Mouse (Mus musculus) MEL (cell line): ENCODE measurements around the gene Vstm2a. TPM values are rescaled to one million over a fixed set of nuclear protein-coding genes. Genes with fewer than 3 reads are reported as not detected.

Source experiments
- DNase-seq: peaks from one replicate; pipeline ENCODE4 v3.0.0; 2011; ENCODE audit warnings: low read depth, low spot score
- H3K27ac ChIP-seq: 2 replicates; pipeline ENCODE4 v1.5.1; 2012; ENCODE audit warnings: low read depth, mild to moderate bottlenecking, control low read depth, low read length, moderate library complexity; ENCODE audit not compliant: control insufficient read depth
- H3K27me3 ChIP-seq, 2 experiments: fragments of 150-350 bp in 1 of 2; sonication (generic) in 1 of 2; 2 replicates each; pipeline ENCODE4 v1.6.1; 2012; ENCODE audit warnings: low read length in 2 of 2, mild to moderate bottlenecking in 2 of 2, improper control_type of control experiment in 1 of 2, moderate library complexity in 1 of 2; ENCODE audit not compliant: insufficient read depth in 2 of 2, control insufficient read depth in 1 of 2
- H3K36me3 ChIP-seq, 2 experiments: 2 replicates each; pipeline ENCODE4 v1.6.1; 2012 to 2014; ENCODE audit warnings: low read length in 2 of 2, improper control_type of control experiment in 1 of 2, inconsistent platforms in 1 of 2, mild to moderate bottlenecking in 1 of 2; ENCODE audit not compliant: insufficient read depth in 2 of 2, control insufficient read depth in 1 of 2
- H3K4me1 ChIP-seq, 2 experiments: fragments of 150-350 bp in 1 of 2; sonication (generic) in 1 of 2; 2 replicates each; pipeline ENCODE4 v1.6.1; 2012; ENCODE audit warnings: low read length in 2 of 2, improper control_type of control experiment in 1 of 2, mild to moderate bottlenecking in 1 of 2; ENCODE audit not compliant: insufficient read depth in 2 of 2, control insufficient read depth in 1 of 2
- H3K4me3 ChIP-seq, 2 experiments: fragments of 150-350 bp in 1 of 2; sonication (generic) in 1 of 2; 2 replicates each; pipeline ENCODE4 v1.5.1; 2012; ENCODE audit warnings: low read depth in 2 of 2, low read length in 2 of 2, mild to moderate bottlenecking in 2 of 2, moderate library complexity in 2 of 2, control low read depth in 1 of 2, improper control_type of control experiment in 1 of 2; ENCODE audit not compliant: control insufficient read depth in 1 of 2, insufficient read depth in 1 of 2
- H3K79me2 ChIP-seq: 2 replicates; pipeline ENCODE4 v1.6.1; 2012; ENCODE audit warnings: mild to moderate bottlenecking, low read length, moderate library complexity; ENCODE audit not compliant: control insufficient read depth, poor library complexity, insufficient read depth
- H3K9ac ChIP-seq: 2 replicates; pipeline ENCODE4 v1.6.1; 2012; ENCODE audit warnings: low read depth, mild to moderate bottlenecking, control low read depth, low read length, moderate library complexity; ENCODE audit not compliant: control insufficient read depth, poor library complexity, severe bottlenecking
- H3K9me3 ChIP-seq: fragments of 150-350 bp; sonication (generic); replicated peaks from 2 replicates; pipeline ENCODE4 v1.6.1; 2012; ENCODE audit warnings: mild to moderate bottlenecking, low read length, improper control_type of control experiment, moderate library complexity; ENCODE audit not compliant: insufficient read depth
- BHLHE40 ChIP-seq: IDR thresholded peaks from 2 replicates; pipeline ENCODE4 v1.6.1; 2012; ENCODE audit warnings: low read depth, mild to moderate bottlenecking, inconsistent platforms, low read length, improper control_type of control experiment, borderline replicate concordance
- CHD1 ChIP-seq: IDR thresholded peaks from 2 replicates; pipeline ENCODE4 v1.6.1; 2012; ENCODE audit warnings: low read depth, mild to moderate bottlenecking, inconsistent platforms, low read length, improper control_type of control experiment
- CTCF ChIP-seq, 3 experiments: IDR thresholded peaks in 2 of 3; conservative IDR thresholded peaks in 1 of 3; 2 replicates each; pipeline ENCODE4 v1.5.1; 2011 to 2012; ENCODE audit warnings: low read length in 3 of 3, low read depth in 2 of 3, mild to moderate bottlenecking in 2 of 3, improper control_type of control experiment in 1 of 3, inconsistent platforms in 1 of 3, mixed read lengths in 1 of 3, moderate library complexity in 1 of 3; ENCODE audit not compliant: control insufficient read depth in 1 of 3, insufficient read depth in 1 of 3, poor library complexity in 1 of 3, severe bottlenecking in 1 of 3
- GATA1 ChIP-seq: IDR thresholded peaks from 2 replicates; pipeline ENCODE4 v1.6.1; 2011; ENCODE audit warnings: low read depth, low read length, improper control_type of control experiment
- HCFC1 ChIP-seq: IDR thresholded peaks from 2 replicates; pipeline ENCODE4 v1.6.1; 2012; ENCODE audit warnings: low read depth, mild to moderate bottlenecking, inconsistent platforms, low read length, improper control_type of control experiment, moderate library complexity
- JUND ChIP-seq: IDR thresholded peaks from 2 replicates; pipeline ENCODE4 v1.6.1; 2011; ENCODE audit warnings: low read depth, mild to moderate bottlenecking, improper control_type of control experiment, low read length
- MAFK ChIP-seq: IDR thresholded peaks from 2 replicates; pipeline ENCODE4 v1.6.1; 2011; ENCODE audit warnings: low read depth, mild to moderate bottlenecking, low read length, improper control_type of control experiment, borderline replicate concordance
- MAZ ChIP-seq: IDR thresholded peaks from 2 replicates; pipeline ENCODE4 v1.6.1; 2012; ENCODE audit warnings: low read depth, mild to moderate bottlenecking, inconsistent platforms, low read length, improper control_type of control experiment
- MEF2A ChIP-seq: IDR thresholded peaks from 2 replicates; pipeline ENCODE4 v1.6.1; 2014; ENCODE audit warnings: low read depth, mild to moderate bottlenecking, inconsistent platforms, low read length, improper control_type of control experiment; ENCODE audit not compliant: poor library complexity, insufficient replicate concordance, severe bottlenecking; ENCODE audit errors: extremely low read depth
- MYC ChIP-seq: IDR thresholded peaks from 2 replicates; pipeline ENCODE4 v1.6.1; 2011; ENCODE audit warnings: low read depth, mild to moderate bottlenecking, low read length, improper control_type of control experiment, moderate library complexity
- NRF1 ChIP-seq: IDR thresholded peaks from 2 replicates; pipeline ENCODE4 v1.6.1; 2014; ENCODE audit warnings: low read depth, mild to moderate bottlenecking, inconsistent platforms, low read length, improper control_type of control experiment, moderate library complexity; ENCODE audit not compliant: poor library complexity, insufficient read depth, severe bottlenecking
- POLR2A ChIP-seq, 2 experiments: IDR thresholded peaks; 2 replicates each; pipeline ENCODE4 v1.6.1; 2011 to 2012; ENCODE audit warnings: low read length in 2 of 2, mild to moderate bottlenecking in 2 of 2, control low read depth in 1 of 2, improper control_type of control experiment in 1 of 2, low read depth in 1 of 2, moderate library complexity in 1 of 2; ENCODE audit not compliant: control insufficient read depth in 1 of 2, insufficient read depth in 1 of 2, poor library complexity in 1 of 2
- POLR2AphosphoS2 ChIP-seq: IDR thresholded peaks from 2 replicates; pipeline ENCODE4 v1.6.1; 2011; ENCODE audit warnings: low read length, improper control_type of control experiment
- POLR2AphosphoS5 ChIP-seq: IDR thresholded peaks from 2 replicates; pipeline ENCODE4 v1.6.1; 2012; ENCODE audit warnings: low read depth, borderline replicate concordance, mild to moderate bottlenecking, inconsistent platforms, low read length, moderate library complexity, mixed read lengths
- RCOR1 ChIP-seq: IDR thresholded peaks from 2 replicates; pipeline ENCODE4 v1.6.1; 2012; ENCODE audit warnings: low read depth, mild to moderate bottlenecking, inconsistent platforms, low read length, improper control_type of control experiment
- SIN3A ChIP-seq: IDR thresholded peaks from 2 replicates; pipeline ENCODE4 v1.6.1; 2012; ENCODE audit warnings: low read length, improper control_type of control experiment, inconsistent platforms
- SMC3 ChIP-seq: IDR thresholded peaks from 2 replicates; pipeline ENCODE4 v1.6.1; 2011; ENCODE audit warnings: low read depth, low read length, improper control_type of control experiment
- UBTF ChIP-seq: IDR thresholded peaks from 2 replicates; pipeline ENCODE4 v1.6.1; 2012; ENCODE audit warnings: low read depth, mild to moderate bottlenecking, inconsistent platforms, low read length, improper control_type of control experiment, moderate library complexity, borderline replicate concordance; ENCODE audit not compliant: insufficient read depth
- USF1 ChIP-seq: IDR thresholded peaks from 2 replicates; pipeline ENCODE4 v1.6.1; 2014; ENCODE audit warnings: low read depth, mild to moderate bottlenecking, inconsistent platforms, low read length, improper control_type of control experiment, moderate library complexity
- USF2 ChIP-seq, 2 experiments: IDR thresholded peaks; 2 replicates each; pipeline ENCODE4 v1.6.1; 2011 to 2012; ENCODE audit warnings: improper control_type of control experiment in 2 of 2, low read length in 2 of 2, borderline replicate concordance in 1 of 2, inconsistent platforms in 1 of 2, low read depth in 1 of 2, mild to moderate bottlenecking in 1 of 2; ENCODE audit not compliant: insufficient read depth in 1 of 2
- ZKSCAN1 ChIP-seq: IDR thresholded peaks from 2 replicates; pipeline ENCODE4 v1.6.1; 2012; ENCODE audit warnings: low read depth, mild to moderate bottlenecking, inconsistent platforms, low read length, improper control_type of control experiment, moderate library complexity
- ZNF384 ChIP-seq: IDR thresholded peaks from 2 replicates; pipeline ENCODE4 v1.6.1; 2012; ENCODE audit warnings: low read depth, mild to moderate bottlenecking, inconsistent platforms, low read length, improper control_type of control experiment
- polyA plus RNA-seq, 2 experiments: library from polyadenylated mRNA; stranded (reverse) in 1 of 2; unstranded in 1 of 2; fragments of >175 nt in 1 of 2; fragments of >200 nt in 1 of 2; gene quantifications; 2 replicates each; pipeline versions ENCODE4 v1.2.1 to v1.2.4; 2012; ENCODE audit warnings: low replicate concordance in 2 of 2, low read depth in 1 of 2; ENCODE audit not compliant: insufficient read length in 2 of 2, insufficient read depth in 1 of 2, missing spikeins in 1 of 2
- total RNA-seq: library from RNA; depleted of rRNA; stranded (reverse); fragments of 300-350 nt; gene quantifications from 2 replicates; pipeline ENCODE4 v1.2.3, GENCODE M21; 2012

Vstm2a gene
- total and polyA plus RNA-seq, 3 experiments, result not detected

DNA sequence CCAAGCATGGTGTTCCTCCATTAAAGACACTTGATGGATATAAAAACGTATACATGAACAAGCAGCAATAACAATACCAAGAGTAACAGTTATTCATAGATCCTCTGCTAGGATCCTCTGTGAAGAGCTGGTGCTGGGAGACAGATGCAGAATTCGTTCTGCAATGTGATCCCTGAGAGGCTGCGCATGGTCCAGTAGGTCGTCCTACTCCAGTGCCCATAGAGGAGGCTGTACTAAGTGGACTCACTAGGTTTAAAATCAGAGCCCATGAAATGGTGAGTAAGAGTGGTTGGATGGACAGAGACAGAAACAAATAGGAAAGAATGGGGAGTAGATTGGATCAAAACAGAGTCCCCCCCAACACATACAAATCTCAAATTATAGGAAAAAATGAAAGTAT lies 35.4 kb downstream of the Vstm2a start:
- DNase-seq, result no peak

DNA sequence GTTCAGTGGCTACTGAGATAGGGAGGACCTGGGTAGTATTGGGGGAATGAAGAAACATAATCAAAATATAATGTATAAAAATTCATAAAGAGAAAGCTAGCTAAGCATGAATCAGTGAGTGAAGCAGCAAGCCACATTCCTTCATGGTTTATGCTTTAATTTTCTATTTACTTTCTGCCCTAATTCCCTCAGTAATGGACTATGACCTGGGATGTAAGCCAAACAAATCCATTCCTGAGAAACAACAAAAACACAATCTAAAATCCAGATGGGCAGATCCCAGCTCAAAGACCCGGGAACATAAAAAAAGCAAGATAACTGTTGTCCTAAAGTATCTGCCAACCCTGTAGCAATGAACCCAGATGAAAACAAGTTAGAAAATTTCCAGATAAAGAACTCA lies 39.0 kb downstream of the Vstm2a start:
- Histone ChIP-seq H3K27me3 (no peaks in the 10 kb centered on the region), H3K36me3 (no peaks in the 10 kb centered on the region), H3K4me3 (no peak overlapping the region), H3K9ac (no peak overlapping the region), H3K27ac (no peak overlapping the region), H3K9me3 (no peaks in the 10 kb centered on the region), H3K4me1 (no peaks in the 10 kb centered on the region), H3K79me2 (no peaks in the 10 kb centered on the region)
- DNase-seq, result no peak
- no peak for TF ChIP-seq GATA1
- no peak for TF ChIP-seq NRF1
- TF ChIP-seq MEF2A, result no peak

More for the DNA sequence above, 35.4 kb downstream of the Vstm2a start:
- TF ChIP-seq SMC3 (no peak), SIN3A (no peak), BHLHE40 (no peak)
- TF ChIP-seq, all 39 proteins: peak for 0
- no peak overlapping the region for H3K4me3 ChIP-seq
- H3K9ac ChIP-seq, result no peak overlapping the region
- no peaks in the 10 kb centered on the region for H3K9me3 ChIP-seq
- no peaks in the 10 kb centered on the region for H3K4me1 ChIP-seq
- H3K27me3 ChIP-seq, result no peaks in the 10 kb centered on the region
- H3K27ac ChIP-seq, result no peak overlapping the region
- H3K36me3 ChIP-seq, result no peaks in the 10 kb centered on the region
- no peaks in the 10 kb centered on the region for H3K79me2 ChIP-seq

GRCm38 (mm10) chr11:16299492-16299891 lies 42.0 kb downstream of the Vstm2a start:
- Histone ChIP-seq H3K36me3 (no peaks in the 10 kb centered on the region), H3K27ac (no peak overlapping the region), H3K9me3 (no peaks in the 10 kb centered on the region), H3K4me1 (no peaks in the 10 kb centered on the region), H3K9ac (no peak overlapping the region), H3K27me3 (no peaks in the 10 kb centered on the region), H3K79me2 (no peaks in the 10 kb centered on the region), H3K4me3 (no peak overlapping the region)
- no peak for DNase-seq
- TF ChIP-seq MYC, result no peak
- no peak for TF ChIP-seq CTCF (IDR thresholded peaks at IDR 0.05 in 2 of 3, conservative IDR thresholded peaks at IDR 0.05 in 1 of 3; ENCODE audit: control insufficient read depth in 1 of 3, insufficient read depth in 1 of 3, low read depth in 2 of 3, low read length in 3 of 3, poor library complexity in 1 of 3, severe bottlenecking in 1 of 3)
- TF ChIP-seq MAFK, result no peak
- no peak for TF ChIP-seq USF2 (IDR thresholded peaks at IDR 0.05; ENCODE audit: borderline replicate concordance in 1 of 2, insufficient read depth in 1 of 2, low read depth in 1 of 2, low read length in 2 of 2)
- TF ChIP-seq CHD1, result no peak
- no peak for TF ChIP-seq ZNF384
- no peak for TF ChIP-seq POLR2AphosphoS2
- TF ChIP-seq RCOR1, result no peak
- no peak for TF ChIP-seq POLR2A (IDR thresholded peaks at IDR 0.05; ENCODE audit: control insufficient read depth in 1 of 2, insufficient read depth in 1 of 2, low read depth in 1 of 2, low read length in 2 of 2, poor library complexity in 1 of 2)
- no peak for TF ChIP-seq POLR2AphosphoS5
- no peak for TF ChIP-seq HCFC1
- TF ChIP-seq MEF2A, result no peak
- TF ChIP-seq GATA1, result no peak
- TF ChIP-seq ZKSCAN1, result no peak
- TF ChIP-seq BHLHE40, result no peak
- no peak for TF ChIP-seq USF1
- no peak for TF ChIP-seq JUND
- TF ChIP-seq MAZ, result no peak
- no peak for TF ChIP-seq NRF1
- no peak for TF ChIP-seq UBTF
